Mouse (Mus musculus): ENCODE data around the gene Macc1. TPM values are rescaled to one million over a fixed set of nuclear protein-coding genes. Genes with fewer than 3 reads are reported as not detected.

Macc1 gene
- polyA plus RNA-seq, 1 experiment from 2014 or later = 0.91 TPM

Other genes starting within 250 kb of the Macc1 start
- 6.4 and 6.6 TPM in 2 replicates for gene Itgb8, start 75.5 kb upstream of the Macc1 start, polyA plus RNA-seq (2016; fragmentation: Nextera tagmentation; extraction: Ambion mirVana)

Measured in embryonic facial prominence, embryonic 12.5 days (tissue).